Mouse (Mus musculus) ES-E14 (cell line): Measurements from ENCODE around the gene Mbl1. TPM values are rescaled to one million over a fixed set of nuclear protein-coding genes. Genes with fewer than 3 reads are reported as not detected.

Source experiments
- DNase-seq: peaks from one replicate; pipeline ENCODE4 v3.0.0-alpha.2; 2013; ENCODE audit warnings: low read depth, low spot score
- H3K27ac ChIP-seq: 2 replicates; pipeline ENCODE4 v1.5.1; 2012; ENCODE audit warnings: low read depth, mild to moderate bottlenecking, low read length, moderate library complexity, mixed read lengths; ENCODE audit not compliant: poor library complexity, insufficient read depth, severe bottlenecking
- H3K36me3 ChIP-seq: 2 replicates; pipeline ENCODE4 v1.6.1; 2012; ENCODE audit warnings: mild to moderate bottlenecking, low read length, moderate library complexity, mixed read lengths; ENCODE audit not compliant: control insufficient read depth, poor library complexity, insufficient read depth, severe bottlenecking
- H3K4me1 ChIP-seq, 2 experiments: fragments of 150-350 bp in 1 of 2; sonication (generic) in 1 of 2; 2 replicates each; pipeline ENCODE4 v1.6.1; 2012; ENCODE audit warnings: low read length in 2 of 2, mild to moderate bottlenecking in 1 of 2, mixed read lengths in 1 of 2; ENCODE audit not compliant: control insufficient read depth in 2 of 2, insufficient read depth in 2 of 2, poor library complexity in 1 of 2
- H3K4me3 ChIP-seq, 2 experiments: fragments of 150-350 bp in 1 of 2; sonication (generic) in 1 of 2; 2 replicates each; pipeline ENCODE4 v1.5.1; 2012; ENCODE audit warnings: low read length in 2 of 2, low read depth in 1 of 2, mild to moderate bottlenecking in 1 of 2, mixed read lengths in 1 of 2; ENCODE audit not compliant: insufficient read depth in 1 of 2, poor library complexity in 1 of 2, severe bottlenecking in 1 of 2
- H3K9ac ChIP-seq: 2 replicates; pipeline ENCODE4 v1.6.1; 2012; ENCODE audit warnings: low read depth, mild to moderate bottlenecking, low read length, mixed read lengths; ENCODE audit not compliant: poor library complexity, insufficient read depth, severe bottlenecking
- H3K9me3 ChIP-seq: fragments of 150-350 bp; sonication (generic); 2 replicates; pipeline ENCODE4 v1.6.1; 2012; ENCODE audit warnings: low read depth, mild to moderate bottlenecking, low read length; ENCODE audit not compliant: control insufficient read depth, insufficient read depth
- CHD2 ChIP-seq: IDR thresholded peaks from 2 replicates; pipeline ENCODE4 v1.6.1; 2014; ENCODE audit warnings: mild to moderate bottlenecking, low read depth, low read length, inconsistent platforms
- HCFC1 ChIP-seq: IDR thresholded peaks from 2 replicates; pipeline ENCODE4 v1.6.1; 2012; ENCODE audit warnings: low read length, inconsistent platforms, borderline replicate concordance; ENCODE audit not compliant: insufficient read depth
- MAFK ChIP-seq: IDR thresholded peaks from 2 replicates; pipeline ENCODE4 v1.6.1; 2014; ENCODE audit warnings: mild to moderate bottlenecking, low read depth, low read length, inconsistent platforms; ENCODE audit not compliant: insufficient read depth
- ZC3H11A ChIP-seq: IDR thresholded peaks from 2 replicates; pipeline ENCODE4 v1.6.1; 2012; ENCODE audit warnings: low read depth, mild to moderate bottlenecking, inconsistent platforms, low read length, borderline replicate concordance
- ZNF384 ChIP-seq: IDR thresholded peaks from 2 replicates; pipeline ENCODE4 v1.6.1; 2012; ENCODE audit warnings: low read depth, low read length, inconsistent platforms
- in situ Hi-C, 2 experiments: fragments of 600-800 bp; cut with MboI; formaldehyde crosslinking; loops; one replicate each; pipeline ENCODE4 v1.15.1; 2025; ENCODE audit warnings: low sequenced_read_pairs in 2 of 2, inconsistent platforms in 1 of 2; ENCODE audit not compliant: unreplicated experiment in 2 of 2
- total RNA-seq: library from RNA; depleted of rRNA; stranded (reverse); fragments of 300-350 nt; gene quantifications from 2 replicates; pipeline ENCODE4 v1.2.3, GENCODE M21; 2012; rRNA removed

Gene Mbl1
- total RNA-seq, 1 experiment: not detected

- Histone ChIP-seq H3K9me3 (no peaks in the 10 kb centered on the region), H3K27ac (no peak overlapping the region), H3K4me3 (no peak overlapping the region), H3K4me1 (no peaks in the 10 kb centered on the region), H3K9ac (no peak overlapping the region), H3K36me3 (no peaks in the 10 kb centered on the region)
- DNase-seq: no peak
- no peak for TF ChIP-seq MAFK
- no peak for TF ChIP-seq ZC3H11A
- no peak for TF ChIP-seq HCFC1
- TF ChIP-seq CHD2: no peak
- TF ChIP-seq ZNF384: no peak
- in situ Hi-C loops: no loop called here
Observed at GRCm38 (mm10) chr14:41198037-41198730, 46.9 kb downstream of the Mbl1 start.

Other genes starting within 250 kb of the Mbl1 start
- 26.5 and 62.7 TPM in 2 replicates for gene Tspan14, start 184.7 kb upstream of the Mbl1 start, total RNA-seq
- 13.6 and 16.7 TPM in 2 replicates for gene Fam213a, start 137.7 kb upstream of the Mbl1 start, total RNA-seq
- not detected in 2 replicates for gene Dydc2, start 82.2 kb upstream of the Mbl1 start, total RNA-seq
- not detected in 2 replicates for gene Dydc1, start 78.5 kb upstream of the Mbl1 start, total RNA-seq
- gene Mat1a, start 46.4 kb upstream of the Mbl1 start, total RNA-seq: 0.11 and 0.54 TPM in 2 replicates
- not detected in 2 replicates for gene Sftpa1, start 19.7 kb upstream of the Mbl1 start, total RNA-seq
- gene Sftpd, start 33.7 kb downstream of the Mbl1 start, total RNA-seq: 1.6 and 1.7 TPM in 2 replicates
- gene Gm2832, start 127.3 kb downstream of the Mbl1 start, total RNA-seq: 0.31 and 0.48 TPM in 2 replicates
- 0.40 TPM in 1 of 2 replicates, not detected in the other for gene Gm5798, start 197.2 kb downstream of the Mbl1 start, total RNA-seq
- gene Gm7945, start 234.9 kb downstream of the Mbl1 start, total RNA-seq: not detected in 2 replicates